Mouse (Mus musculus) mouse embryonic stem cell (cell line): ENCODE measurements at regions not wholly inside any gene's neighbourhood (a gene's known extent, or its start where the extent isn't known, plus 50 kb on each side); places are given as distances from the start of the nearest gene placed in this dataset.

Experiments
- in situ Hi-C, 2 experiments: fragments of 300-500 bp; cut with MboI; formaldehyde crosslinking; loops; 1 replicate in 1 of 2; 3 replicates in 1 of 2; pipeline ENCODE4 v1.14.3; 2019 to 2020; ENCODE audit warnings: low sequenced_read_pairs in 2 of 2, low pct_unique_long_range_greater_than_20kb in 1 of 2, mixed read lengths in 1 of 2; ENCODE audit not compliant: unreplicated experiment in 1 of 2

DNA sequence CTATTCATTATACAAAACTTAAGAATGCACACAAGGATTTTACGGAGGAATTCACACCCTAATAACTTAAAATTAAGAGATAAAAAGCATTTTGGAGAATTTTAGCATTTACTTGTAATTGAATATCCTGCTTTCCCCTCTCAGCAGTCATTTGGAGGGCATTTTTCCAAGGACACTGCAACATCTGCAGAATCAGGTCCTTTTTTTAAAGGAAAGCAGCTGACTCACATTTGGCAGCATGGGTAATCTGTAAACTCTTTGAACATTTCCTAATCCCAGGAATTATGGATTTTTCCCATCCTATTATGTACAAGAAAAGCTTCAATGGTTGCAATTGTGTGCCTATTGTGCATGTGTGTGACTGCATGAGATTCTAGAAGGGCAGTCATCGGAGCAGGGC lies 112.0 kb downstream of the Gm19410 start:
- in situ Hi-C loops: no loop called here

DNA sequence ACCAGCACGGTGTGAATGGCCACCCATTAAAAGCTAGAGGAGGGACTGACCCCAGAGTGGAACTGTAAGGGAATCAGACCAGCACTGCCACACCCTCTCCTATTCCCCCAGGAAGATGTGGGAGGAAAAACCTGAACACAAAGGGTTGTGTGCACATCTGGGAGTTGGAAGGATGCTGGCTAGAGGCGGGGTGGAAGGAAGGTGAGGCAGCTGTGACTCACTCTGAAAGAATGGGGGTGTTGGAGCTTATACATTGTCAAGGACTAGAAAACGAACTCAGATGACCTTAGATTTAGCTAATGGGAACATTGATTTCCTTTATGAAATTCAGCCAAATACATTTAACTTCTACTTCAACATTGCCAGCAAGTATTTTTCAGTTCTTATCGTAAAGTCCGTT lies 116.2 kb downstream of the Gm19410 start:
- in situ Hi-C loops: no loop called here

DNA sequence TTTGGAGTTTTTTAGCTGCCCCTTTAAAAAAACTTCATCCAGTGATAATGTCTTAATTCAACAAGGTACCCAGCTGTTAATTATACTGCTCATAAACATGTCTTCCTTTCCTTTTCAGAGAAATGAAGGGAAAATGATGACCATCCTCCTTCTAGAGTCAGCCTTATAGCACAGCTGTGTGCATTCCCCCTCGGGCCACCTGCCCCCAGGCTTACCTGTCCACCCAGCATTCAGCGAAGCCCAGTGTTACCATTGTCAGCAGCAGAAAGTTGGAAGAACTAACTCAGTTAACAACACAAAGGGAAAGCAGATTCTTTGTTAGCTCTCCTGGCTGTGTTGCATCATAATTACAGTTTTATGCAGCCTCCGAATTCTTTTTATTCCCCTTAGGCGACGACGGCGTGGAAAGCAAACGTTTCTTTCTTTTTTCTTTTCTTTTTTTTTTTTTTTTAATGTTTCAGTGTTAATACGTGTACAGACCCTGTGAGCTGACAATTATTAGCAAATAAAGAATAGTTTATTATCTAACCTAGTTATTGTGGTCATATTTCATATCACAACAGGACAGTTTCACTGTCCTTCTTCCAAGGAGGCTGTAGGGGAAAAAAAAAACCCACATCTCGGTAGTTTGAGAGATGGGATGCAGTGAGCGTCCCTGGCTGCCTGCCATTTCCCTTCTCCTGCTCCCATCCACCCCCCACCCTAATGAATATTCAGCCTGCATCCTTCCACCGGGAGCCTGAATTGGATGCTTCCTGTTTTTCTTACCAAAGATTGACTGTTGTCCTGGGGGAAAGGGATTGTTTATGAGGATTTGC lies 117.3 kb downstream of the Gm19410 start:
- in situ Hi-C loops: no loop called here

DNA sequence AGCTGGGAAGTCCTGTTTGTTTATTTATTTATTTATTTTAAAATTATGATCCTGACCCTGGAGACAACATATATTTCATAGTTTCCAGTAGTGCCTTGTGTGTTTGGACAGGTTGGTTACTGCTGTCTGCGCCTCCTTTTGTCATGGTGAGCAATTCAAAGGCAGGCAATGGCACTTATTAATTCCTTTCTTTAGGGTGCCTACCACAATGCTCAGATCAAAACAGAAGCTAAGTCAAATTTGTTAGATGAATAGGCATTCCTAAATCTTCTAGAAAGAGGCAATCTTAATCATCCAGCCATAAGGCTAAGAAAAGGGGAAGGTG lies 117.8 kb downstream of the Gm19410 start:
- in situ Hi-C loops: no loop called here

DNA sequence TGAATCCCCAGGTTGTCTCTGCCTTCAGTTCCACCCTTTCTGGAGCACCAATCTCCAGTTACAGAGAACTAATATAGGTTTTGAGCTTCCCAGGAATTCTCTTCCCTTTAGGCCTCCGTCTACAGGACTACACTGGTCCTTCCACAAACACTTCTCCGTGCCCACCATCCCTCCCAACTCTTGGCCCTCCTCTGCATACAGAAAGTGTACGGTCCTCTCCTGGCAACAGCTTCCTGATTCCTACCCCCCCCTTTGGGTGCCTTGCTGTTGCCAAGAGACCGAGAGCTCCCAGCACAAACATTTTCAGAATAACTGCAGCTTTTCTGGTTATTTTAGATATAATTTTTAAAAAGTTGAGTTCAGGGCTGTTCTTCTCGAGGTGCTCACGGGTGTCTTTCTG lies 119.0 kb downstream of the Gm19410 start:
- in situ Hi-C loops: no loop called here

DNA sequence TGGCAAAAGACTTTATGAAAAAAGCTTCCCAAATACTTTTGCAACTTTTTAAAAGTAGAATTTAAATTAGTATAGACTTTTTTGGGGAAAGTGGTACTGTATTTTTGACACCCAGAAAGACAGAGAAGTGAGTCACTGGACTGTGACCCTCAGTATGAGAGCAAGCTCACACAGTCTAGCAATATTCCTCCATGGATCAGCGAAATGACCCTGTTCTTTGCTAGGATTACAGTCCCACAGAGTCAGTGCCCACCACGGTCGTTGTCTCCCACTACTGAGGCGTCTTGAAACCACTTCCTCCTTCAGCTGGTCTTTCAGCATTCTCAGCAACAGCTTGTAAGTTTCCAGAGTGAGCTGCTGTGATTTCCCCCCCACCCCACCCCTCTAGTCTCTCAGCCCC lies 124.5 kb downstream of the Gm19410 start:
- in situ Hi-C loops: no loop called here

DNA sequence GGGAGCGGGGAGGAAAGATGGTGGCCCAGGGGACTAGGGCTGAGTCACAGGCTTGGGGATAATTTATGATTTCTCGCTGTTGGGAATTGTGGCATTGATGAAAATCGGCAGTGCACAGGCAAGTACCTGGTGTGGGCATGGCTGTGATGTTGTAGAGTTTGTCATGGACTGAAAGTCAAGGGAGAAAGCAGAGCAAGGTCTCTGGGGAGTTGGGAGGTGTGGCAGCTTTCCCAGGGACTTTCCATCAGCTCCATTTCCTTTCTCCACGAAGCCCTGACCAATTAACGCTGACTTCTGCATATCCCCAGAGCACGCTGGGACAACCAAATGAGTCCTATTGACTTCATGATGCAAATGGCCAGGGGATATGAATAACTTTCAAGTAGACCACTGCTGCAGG lies 126.2 kb downstream of the Gm19410 start:
- in situ Hi-C loops: no loop called here

DNA sequence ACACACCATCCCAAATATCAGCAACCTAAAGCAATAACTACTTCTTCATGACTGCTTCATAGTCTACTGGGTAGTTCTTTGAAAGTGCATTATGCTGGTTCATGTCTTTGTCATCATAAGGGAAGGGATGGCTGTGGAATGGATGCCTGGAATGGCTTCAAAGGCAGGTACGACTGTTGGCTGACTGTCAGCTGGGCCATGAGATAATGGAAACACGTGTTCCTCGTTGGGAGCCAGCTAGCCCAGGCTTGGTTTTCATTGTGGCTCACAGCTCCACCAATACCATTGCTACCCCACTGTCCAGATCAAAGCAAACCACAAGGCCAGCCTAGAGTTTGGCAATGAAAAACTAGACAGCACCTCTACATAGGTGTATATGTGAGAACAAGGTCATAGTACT lies 132.9 kb downstream of the Gm19410 start:
- in situ Hi-C loops: no loop called here

DNA sequence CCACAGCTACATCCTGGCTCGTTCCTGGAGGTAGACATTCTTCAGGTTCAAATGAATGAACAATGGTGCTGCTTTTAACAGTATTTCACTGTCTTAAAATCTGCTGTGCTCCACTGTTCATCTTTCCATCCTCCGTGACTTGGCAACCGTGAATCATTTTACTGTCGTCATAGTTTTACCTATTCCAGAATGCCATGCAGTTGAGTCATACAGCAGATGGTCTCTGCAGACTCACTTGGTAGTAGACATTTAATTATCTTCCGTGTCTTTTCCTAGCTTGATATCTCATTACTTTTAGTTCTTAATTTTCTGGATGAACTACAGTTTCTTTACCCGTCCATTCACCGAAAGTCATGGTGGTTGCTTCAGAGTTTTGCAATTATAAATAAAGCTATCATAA lies 135.9 kb downstream of the Gm19410 start:
- in situ Hi-C loops: no loop called here

DNA sequence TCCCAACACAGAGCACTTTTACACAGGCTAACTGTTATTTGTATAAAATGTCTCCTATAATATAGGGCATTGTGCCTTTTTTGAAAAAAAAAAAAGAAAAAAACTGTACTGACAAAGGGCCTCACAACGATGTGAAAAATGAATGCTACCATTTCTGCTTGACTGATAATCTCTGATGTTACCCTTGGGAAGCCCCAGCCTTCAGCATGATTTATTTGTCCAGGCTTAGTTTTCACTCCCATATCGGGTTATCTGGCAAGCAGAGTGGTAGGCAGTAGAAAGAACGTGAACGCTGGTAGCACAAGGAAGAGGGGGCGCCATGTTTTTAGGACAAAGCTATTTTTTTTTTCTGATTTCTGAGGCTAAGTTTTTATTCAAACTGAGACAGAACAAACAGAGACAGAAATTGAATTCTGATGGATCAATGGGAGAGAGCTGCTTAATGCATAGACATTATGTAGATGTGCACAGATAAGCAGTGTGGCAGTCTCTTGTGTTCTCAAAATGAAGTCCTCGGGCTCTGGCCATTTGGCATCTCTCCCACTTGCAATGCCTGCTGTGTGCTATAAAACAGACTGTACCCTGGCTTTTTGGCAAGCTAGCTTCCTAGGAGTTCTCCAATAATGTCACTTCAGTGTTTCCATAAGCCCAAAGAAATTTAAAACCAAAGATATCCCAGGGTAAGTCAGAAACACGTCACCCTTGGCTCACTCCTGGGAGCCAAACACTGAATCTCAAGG lies 139.3 kb downstream of the Gm19410 start:
- in situ Hi-C loops: no loop called here

DNA sequence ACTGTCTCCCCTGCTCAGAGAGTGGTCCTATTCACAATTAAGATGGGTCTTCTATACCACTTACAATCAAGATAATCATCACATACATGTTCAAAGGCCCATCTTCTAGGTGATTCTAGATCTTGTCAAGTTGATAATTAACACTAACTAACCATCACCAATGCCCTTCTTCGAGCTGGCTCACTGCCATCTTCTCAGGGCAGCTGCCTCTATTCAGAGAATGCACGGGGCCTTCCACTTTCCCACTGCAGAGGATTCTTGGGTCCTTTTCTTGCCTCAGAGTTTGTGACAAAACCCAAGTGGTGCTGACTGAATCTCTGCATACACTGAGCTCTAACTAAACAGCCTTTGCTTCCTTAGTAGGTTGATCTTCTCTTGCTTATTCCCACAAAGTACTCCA lies 142.4 kb downstream of the Gm19410 start:
- in situ Hi-C loops: no loop called here

DNA sequence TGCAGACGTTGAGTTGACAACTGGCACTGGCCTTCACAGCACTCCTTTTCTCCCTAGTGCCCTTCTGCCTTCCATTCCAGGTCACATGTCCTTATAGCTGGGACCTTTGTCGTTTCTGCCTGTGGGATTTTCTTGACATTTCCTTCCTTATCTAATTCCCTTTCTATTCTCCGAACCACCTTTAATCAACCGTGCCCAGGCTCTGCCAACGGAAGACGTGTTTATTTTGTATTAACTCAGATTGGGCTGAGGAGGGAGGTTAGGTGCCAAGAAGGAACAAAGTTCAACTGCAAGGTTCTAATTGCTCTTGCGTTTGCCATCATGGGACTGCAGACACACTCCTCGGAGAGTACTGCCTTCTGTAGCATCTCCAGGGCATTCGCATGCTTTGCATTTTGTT lies 146.7 kb downstream of the Gm19410 start:
- in situ Hi-C loops: no loop called here

DNA sequence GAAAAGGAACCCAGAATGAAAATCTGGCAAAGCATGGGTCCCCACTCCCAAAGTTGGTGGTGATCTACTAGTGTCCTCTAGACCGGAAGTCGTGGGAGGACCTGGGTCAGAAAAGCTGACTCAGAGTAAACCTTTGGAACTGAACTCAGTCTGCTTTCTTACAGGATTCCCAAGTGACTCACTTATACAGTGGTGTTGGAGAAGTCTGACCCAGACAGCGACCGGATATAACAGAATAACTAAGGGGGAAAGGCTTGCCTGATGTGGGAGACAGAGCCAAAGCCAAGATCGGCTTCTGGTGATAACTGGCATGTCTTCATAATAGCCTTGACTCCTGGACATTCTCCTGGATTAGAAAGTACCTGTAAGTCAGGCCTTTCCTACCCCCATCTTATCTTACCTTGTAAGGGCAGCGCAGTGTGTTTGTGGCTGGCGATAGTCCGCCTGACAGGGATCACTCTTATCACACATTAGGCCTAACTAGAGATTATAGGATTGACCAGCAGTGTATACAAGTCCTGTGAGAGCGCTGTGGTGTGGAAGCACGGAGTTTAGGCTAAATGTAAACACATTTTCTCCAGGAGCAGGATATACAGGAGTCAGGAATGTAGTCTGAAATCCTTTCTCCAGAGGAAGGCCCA lies 150.4 kb downstream of the Gm19410 start:
- in situ Hi-C loops: no loop called here

DNA sequence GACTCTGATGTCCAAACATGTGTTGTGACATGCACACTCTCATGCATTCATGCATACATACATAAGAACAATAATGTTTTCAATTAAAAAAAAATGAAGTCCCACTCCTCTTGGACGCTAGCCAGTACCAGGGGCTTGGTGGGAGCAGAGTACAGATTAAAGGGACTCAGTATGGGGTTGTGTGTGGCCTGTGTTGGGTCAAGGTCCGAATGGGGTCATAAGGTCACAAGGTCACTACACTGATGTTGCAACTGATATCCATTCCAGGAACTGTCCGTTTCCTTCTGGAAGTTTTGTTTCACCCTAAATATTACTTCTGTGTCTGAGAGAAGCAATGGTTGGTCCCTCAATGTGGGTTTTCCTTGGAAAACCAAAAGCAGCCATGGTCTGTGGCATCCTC lies 152.0 kb downstream of the Gm19410 start:
- in situ Hi-C loops: no loop called here

DNA sequence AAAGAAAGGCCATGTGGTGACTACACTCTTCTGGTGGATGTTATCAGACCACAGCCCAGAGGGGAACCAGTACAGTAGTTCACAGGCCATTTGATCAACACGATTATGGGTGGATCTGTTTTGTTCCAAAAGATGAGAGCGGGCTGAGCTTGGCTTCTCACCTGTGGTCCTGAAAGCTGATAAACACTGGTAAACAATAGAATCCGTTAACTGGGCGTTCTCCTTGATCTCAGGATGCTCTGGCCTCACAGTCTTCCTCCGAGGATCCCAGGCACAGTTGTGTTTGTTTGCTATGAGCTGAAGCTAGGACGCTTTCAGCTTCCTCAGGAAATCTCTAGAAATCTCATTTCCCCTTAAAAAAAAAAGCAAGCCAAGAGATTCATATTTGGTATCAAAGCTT lies 153.9 kb downstream of the Gm19410 start:
- in situ Hi-C loops: no loop called here

DNA sequence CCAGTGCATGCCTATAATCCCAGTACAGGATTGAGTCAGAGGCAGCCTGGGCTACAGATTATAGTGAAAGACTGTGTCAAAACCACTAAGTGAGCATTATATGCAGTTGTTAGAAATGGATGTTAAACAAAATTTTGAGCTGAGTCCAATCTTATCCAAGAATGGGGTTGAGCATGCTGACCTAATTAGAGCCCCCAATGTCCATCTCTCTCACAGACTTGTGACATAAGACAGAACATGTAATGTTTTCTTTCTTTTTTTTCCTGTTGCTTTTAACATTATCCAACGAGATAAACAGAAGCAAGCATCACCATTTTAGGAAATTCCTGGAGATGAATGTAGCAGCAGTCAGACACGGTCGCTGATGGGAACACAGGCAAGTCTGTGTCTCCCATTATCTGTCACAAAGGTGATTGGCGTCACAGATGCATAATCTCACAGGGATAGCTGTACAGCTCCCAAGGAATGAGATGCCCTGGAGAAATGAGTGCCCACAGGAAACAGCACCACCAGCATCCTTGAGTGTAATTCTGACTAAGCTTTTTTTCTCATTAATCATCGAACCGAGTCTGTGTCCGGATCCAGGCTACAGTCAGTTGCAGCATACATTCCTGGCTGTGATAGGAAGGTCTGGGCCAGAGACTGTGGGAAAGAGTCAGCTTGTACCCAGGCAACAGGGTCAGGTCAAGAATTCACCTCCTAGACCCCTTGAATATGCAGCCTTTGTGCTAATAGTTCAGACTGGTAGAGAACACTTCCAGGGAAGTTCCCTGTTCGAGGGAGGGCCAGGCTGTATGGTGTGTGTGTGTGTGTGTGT lies 154.5 kb downstream of the Gm19410 start:
- in situ Hi-C loops: no loop called here

DNA sequence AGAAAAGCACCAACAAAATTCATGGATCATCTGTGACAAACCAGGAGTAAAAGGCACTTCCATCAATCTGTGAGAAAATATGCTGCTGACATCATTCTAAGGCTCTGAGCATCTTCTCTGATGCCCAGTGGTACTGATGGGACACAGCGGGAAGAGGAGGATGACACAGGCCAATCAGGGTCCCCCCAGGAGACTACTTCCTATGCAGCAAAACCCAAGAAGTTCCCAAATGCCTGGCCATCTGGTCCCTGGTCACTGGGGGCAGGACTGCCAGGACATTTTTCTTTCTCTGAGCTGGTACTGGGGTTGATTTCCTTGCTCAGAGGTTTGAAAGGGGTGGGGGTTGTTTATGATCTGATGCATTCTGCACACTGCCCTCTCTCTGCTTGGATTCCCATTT lies 158.4 kb downstream of the Gm19410 start:
- in situ Hi-C loops: no loop called here

DNA sequence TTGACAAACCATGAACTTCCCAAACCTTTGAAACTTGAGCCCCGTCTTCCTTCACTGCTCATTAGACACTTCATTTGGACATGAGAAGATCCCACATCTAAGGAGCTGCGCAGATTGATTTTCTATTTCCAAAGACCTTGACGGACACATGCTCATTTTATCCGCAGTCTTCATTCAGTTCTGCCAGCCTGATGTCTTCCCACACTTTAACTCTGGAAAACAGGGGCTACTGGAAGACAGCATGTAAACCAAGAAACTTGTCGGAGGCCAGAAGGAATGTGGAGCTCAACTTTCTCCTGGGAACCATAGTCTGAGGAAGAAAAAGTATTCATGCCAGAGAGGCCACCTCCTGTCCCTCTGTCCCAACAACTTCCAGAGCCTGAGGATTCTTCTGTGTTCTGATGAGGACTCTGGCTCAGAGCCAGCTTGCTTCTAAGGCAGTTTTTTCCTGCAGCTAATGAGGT lies 161.8 kb downstream of the Gm19410 start:
- in situ Hi-C loops: no loop called here

DNA sequence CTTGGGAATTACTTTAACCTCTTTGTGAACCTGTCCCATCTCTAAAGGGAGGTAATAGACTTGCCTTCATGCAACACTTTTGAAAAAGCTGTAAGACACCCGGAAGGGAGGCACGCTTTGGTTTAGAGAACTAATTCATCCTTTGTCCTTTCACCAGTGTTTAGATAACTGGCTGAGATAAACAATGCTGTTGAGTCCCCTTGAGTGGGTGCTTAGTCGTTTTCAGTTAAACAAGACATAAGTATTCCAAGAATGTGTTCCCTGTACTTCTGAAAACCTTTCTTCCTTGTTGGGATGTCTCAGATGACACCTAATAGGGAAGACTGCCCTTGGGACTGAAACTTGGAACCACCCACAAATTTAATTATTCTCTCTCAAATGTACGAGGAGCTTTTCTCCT lies 164.7 kb downstream of the Gm19410 start:
- in situ Hi-C loops: no loop called here
